Mouse (Mus musculus) monocyte, adult 5-6 weeks (primary cell): ENCODE results near the gene Amn1. TPM values are rescaled to one million over a fixed set of nuclear protein-coding genes. Genes with fewer than 3 reads are reported as not detected.
A peak's percentile ranks its signal among the peaks of the same experiment; 100 is the strongest.

ENCODE experiments used
- ATAC-seq: fragments of 153-309, 156-312 bp; replicated peaks from 2 replicates; pipeline ENCODE4 v1.8.0; 2017; ENCODE audit warnings: mild to moderate bottlenecking; ENCODE audit not compliant: low TSS enrichment, insufficient number of reproducible peaks, severe bottlenecking, poor library complexity, low FRiP score
- total RNA-seq: library from RNA; stranded (forward); fragments of 200-1000, 200-491, 200-594 nt; gene quantifications from 3 replicates; pipeline ENCODE4 v1.2.3, GENCODE M21; 2017

Amn1 gene
- total RNA-seq, 1 experiment from 2014 or later = 34.0 TPM

DNA sequence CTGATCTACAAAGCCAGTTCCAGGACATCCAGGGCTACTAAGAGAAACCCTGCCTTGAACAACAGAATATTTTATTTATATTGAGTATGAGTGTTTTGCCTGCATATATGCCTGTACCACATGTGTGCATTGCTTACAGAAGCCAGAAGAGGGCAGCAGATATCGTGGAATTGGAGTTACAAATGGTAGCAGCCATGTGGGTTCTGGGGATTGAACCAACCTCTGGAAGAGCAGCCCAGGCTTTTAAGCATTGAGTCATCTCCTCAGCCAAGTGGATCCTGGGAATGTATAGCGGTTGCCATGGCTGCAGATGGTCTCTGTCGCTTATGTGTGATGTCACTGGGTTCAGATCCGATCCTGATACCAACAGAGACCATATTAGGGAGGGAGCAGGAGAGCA, 61.8 kb downstream of the Amn1 start:
- ATAC-seq = 0 out of 2 replicates have a peak, but pooled peaks have one; percentile 50

DNA sequence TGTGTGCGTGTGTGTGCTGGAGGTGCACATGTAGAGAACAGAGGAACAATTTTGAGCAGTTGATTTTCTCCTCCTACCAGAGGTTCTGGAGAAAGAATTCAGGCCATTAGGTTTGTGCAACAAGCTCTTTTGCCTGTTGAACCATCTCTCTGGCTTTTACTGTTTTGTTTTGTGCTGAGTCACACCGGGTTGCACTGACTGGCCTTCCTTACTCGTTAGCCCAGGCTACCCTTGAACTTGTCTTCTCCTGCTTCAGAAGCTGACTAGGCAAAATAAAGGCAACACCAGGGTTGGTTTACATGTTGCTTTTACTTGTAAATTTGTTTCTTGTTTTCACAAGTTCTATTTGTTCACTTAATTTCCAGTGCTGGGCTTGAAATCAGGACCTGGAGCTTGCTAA, 65.5 kb downstream of the Amn1 start:
- ATAC-seq = no peak

DNA sequence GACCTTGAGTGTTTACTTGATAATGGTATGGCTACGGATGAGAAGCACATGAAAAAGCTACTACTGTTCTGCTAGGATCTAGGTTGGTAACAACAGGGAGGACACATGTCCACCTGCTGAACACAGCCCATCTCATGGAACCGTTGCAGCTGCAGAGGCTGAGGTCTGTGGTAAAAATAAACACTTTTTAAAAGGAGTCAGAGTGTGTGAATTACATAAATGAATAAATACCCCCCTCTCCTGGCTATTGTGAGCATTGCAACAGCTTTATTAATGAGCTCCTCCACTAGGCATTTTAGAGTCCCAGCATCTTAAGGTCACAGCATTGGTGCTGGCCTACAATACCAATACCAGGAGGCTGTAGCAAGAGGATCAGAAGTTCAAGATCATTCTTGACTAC, 68.7 kb downstream of the Amn1 start:
- peak; percentile 80; the same call in 1 of the 2 replicates for ATAC-seq

DNA sequence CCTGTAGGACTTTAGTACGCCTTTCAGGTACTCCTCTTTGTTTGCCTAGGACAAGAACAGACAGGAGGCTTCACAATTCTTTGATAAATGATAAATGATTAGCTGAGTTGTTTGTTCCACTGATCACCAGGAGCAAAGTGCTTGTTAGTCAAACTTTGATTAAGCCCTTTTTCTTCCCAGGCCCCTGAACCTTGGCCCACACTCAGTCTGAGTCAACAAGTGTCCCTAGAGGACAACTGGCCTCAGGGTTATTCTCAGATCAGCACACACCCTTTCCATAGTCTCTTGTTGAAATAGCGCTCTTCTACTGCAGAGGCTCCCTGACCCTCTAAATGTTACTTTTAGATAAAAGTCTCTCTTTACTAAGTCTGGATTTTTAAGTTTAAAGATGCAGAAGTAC, 69.6 kb downstream of the Amn1 start:
- ATAC-seq = no peak

DNA sequence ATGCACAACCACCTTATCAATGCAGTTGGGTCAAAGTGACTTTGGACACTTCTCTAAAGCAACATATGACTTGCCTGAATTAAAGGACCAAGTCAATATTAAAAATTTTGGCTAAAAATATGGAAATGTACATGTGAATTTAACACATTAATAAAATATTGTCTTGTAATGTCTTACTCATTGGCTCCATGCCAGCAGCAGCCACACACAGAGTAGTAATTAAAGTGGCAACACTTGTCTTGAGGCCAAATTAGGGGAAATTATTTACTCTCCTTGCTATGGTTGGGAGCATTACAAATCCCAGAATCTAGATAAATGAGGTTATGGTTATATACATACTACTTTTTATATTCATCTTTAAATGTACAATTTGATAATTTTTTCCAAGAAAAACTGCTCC, 71.5 kb downstream of the Amn1 start:
- no peak for ATAC-seq

DNA sequence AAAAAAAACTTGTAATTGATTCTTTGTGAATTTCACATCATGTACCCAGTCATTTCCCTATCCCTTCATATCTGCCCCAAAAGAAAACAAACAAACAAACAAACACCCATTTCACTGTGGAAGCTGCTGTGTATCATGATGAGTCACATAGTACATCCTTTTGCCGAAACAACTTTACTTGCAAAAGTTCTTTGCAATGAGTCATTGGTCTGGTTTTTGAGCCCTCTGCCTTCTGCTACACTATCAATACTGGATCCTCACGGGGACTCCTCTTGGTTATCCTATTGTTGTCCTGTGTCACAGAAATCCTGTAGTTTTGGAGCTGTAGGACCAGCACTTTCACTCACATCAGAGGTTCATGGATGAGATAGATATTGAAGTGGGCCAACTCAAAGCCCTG, 79.6 kb downstream of the Amn1 start:
- ATAC-seq = no peak

DNA sequence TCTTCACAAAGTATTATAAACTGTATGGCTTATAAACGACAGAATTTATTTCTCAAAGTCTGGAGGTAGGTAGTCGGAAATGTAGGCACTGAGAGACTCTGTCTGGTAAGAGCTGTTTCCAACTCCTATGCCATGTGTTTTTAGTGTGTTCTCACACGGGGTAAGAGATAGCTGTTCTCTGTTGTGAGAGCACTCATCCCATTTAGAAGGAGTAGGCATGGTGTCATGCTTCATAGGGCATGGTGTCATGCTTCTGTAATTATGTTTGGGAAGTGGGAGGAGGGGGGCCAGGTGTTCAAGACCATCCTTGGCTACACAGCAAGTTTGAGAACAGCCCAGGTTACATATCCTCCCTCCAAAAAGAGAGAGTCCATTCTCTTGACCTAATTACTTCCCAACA, 80.9 kb downstream of the Amn1 start:
- no peak for ATAC-seq

Other genes starting within 250 kb of the Amn1 start
- 34.2 to 42.2 TPM (median 38.3 TPM) in 3 replicates for gene Sinhcaf, start 242.2 kb downstream of the Amn1 start, total RNA-seq
- gene Dennd5b, start 87.0 kb downstream of the Amn1 start, total RNA-seq = 4.7 to 7.3 TPM (median 4.8 TPM) in 3 replicates
- not detected in 3 replicates for gene Gm10203, start 58.5 kb downstream of the Amn1 start, total RNA-seq
- gene Etfbkmt, start 48.9 kb downstream of the Amn1 start, total RNA-seq = 10.0 to 19.5 TPM (median 13.3 TPM) in 3 replicates
- 136 to 145 TPM (median 140 TPM) in 3 replicates for gene Resf1, start 120.7 kb upstream of the Amn1 start, total RNA-seq
- gene Bicd1, start 220.2 kb upstream of the Amn1 start, total RNA-seq = 9.0 to 10.7 TPM (median 9.2 TPM) in 3 replicates